Mouse (Mus musculus) small intestine, adult 2 months (tissue): Measurements from ENCODE around the gene Heg1.

ENCODE experiments used
- CTCF ChIP-seq: fragments of 200-500 bp; IDR thresholded peaks from 2 replicates; pipeline ENCODE4 v1.5.1; 2012; ENCODE audit warnings: low read depth, mild to moderate bottlenecking, control low read depth, inconsistent platforms, low read length, moderate library complexity, mixed read lengths; ENCODE audit not compliant: insufficient replicate concordance, insufficient read length; ENCODE audit errors: extremely low read depth
- POLR2A ChIP-seq: fragments of 200-500 bp; IDR thresholded peaks from 2 replicates; pipeline ENCODE4 v1.6.1; 2012; ENCODE audit warnings: low read depth, mild to moderate bottlenecking, control low read depth, inconsistent platforms, low read length, moderate library complexity

DNA sequence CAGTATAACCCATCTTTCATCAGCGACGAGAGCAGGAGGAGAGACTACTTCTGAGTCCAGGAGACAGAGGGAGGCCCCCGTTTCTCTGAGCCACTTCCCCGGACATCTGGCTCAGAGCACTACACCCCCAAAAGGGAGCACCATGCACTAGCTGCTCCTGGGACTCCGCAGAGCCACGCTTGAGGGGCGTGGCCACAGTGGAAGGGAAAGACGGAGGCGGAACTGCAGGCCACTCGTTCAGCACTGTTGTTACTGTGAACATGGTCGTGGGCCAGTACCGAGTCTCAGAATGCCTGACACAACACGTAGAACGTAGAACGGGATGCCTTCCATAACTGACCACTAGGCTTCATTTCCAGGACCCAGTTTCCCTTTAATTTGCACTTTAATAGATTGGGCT is 82.6 kb downstream of the Heg1 start:
- no peak for TF ChIP-seq CTCF
- TF ChIP-seq POLR2A: no peak
